Comparison of ENCODE assay signal across 8 mouse cellular contexts in genomic region chr13:100786414-100786867, GRCm38 (mm10). TPM values are rescaled to one million over a fixed set of nuclear protein-coding genes. Genes with fewer than 3 reads are reported as not detected.
DNase-seq lines count a peak whose midpoint lies in the region; ATAC-seq and TF ChIP-seq lines count a peak whose summit lies in the region.

TSS of gene Ccnb1 (minus strand) at chr13:100786570.

- POLR2A ChIA-PET in Patski (lab: Charles Lee) = interaction anchor here (1.3 kb wide), 1 partner anchor 43 kb away, joined by 5 read pairs; no protein-coding TSS in a partner anchor

- peak; percentile 57 for DNase-seq in Patski (ENCODE audit: low read depth, low spot score)
- peak; percentile 93 to 96 for DNase-seq in cerebellum, postnatal 14 days
- DNase-seq in frontal cortex, postnatal 25 days (ENCODE audit: low spot score in 2 of 2) = peak; percentile 62 to 76
- DNase-seq in left cerebral cortex, adult 11 months (ENCODE audit: low spot score) = peak; percentile 80
- peak; percentile 94 for DNase-seq in lung, postnatal 4 days
- DNase-seq in retina, postnatal 7 days (ENCODE audit: low read depth, low spot score) = peak; percentile 91
- peak; percentile 83 for DNase-seq in urinary bladder, adult 2 months (ENCODE audit: low spot score)

- H3K4me2 ChIP-seq in hindbrain, embryonic 15.5 days = peak within 1 kb of the TSS; percentile 100

- H3K27me3 ChIP-seq in Patski = no peaks in the 10 kb centered on the region
- H3K27me3 ChIP-seq in hindbrain, embryonic 15.5 days = no peaks in the 10 kb centered on the region

- peak within 1 kb of the TSS; percentile 68 for H3K4me3 ChIP-seq in hindbrain, embryonic 15.5 days

- H3K4me1 ChIP-seq in hindbrain, embryonic 15.5 days (replicated peaks) = peaks cover 8% of the 10 kb centered on the region

- peak within 1 kb of the TSS; percentile 47 for H3K9ac ChIP-seq in hindbrain, embryonic 15.5 days

- no peaks in the 10 kb centered on the region for H3K9me3 ChIP-seq in hindbrain, embryonic 15.5 days

- CTCF ChIA-PET in Patski (lab: Charles Lee) = no interaction called here

- WGBS in hindbrain, embryonic 15.5 days = under 1% methylated on average over 35 of the region's 35 CpGs

- TF ChIP-seq CTCF in Patski (IDR thresholded peaks at IDR 0.05) = no peak

- no peaks in the 10 kb centered on the region for H3K36me3 ChIP-seq in hindbrain, embryonic 15.5 days

- in situ Hi-C loops in Patski (cut with MboI; ENCODE audit: low pct_unique_long_range_greater_than_20kb) = no loop called here

- H3K27ac ChIP-seq in hindbrain, embryonic 15.5 days (replicated peaks) = no peak within 1 kb of the TSS

- peak; percentile 97 for ATAC-seq in Patski
- ATAC-seq in hindbrain, embryonic 15.5 days (ENCODE audit: low FRiP score, low read depth) = peak; percentile 99

RNA-seq across cellular contexts. Expression of gene Ccnb1, which starts in this region (rescaled TPM):
- 67.5 TPM for polyA plus RNA-seq in Patski (2021)
- 49.1 and 62.1 TPM in 2 replicates for polyA plus RNA-seq in hindbrain, embryonic 15.5 days (2015; fragmentation: Nextera tagmentation; extraction: Ambion mirVana)
- 3.1 and 3.2 TPM in 2 replicates for polyA plus RNA-seq in urinary bladder, adult 2 months (2012; rRNA removed)

Comparison
In these comparisons a context has a peak if more than half of its experiments do, and no peak if none do; other contexts are left out.
1. RNA of gene Ccnb1 (polyA plus RNA-seq): 67.5 TPM in Patski (single experiment) and 49.1 to 62.1 TPM in hindbrain, embryonic 15.5 days; 3.1 to 3.2 TPM in urinary bladder, adult 2 months; every median in the first group is over 10 times any median in the second.
2. Peak in every context shown above with its lines, with median percentiles within 50 percentile points of each other: DNase-seq.